Mouse (Mus musculus) C2C12 (cell line): ENCODE results near the gene Zfp92. TPM values are rescaled to one million over a fixed set of nuclear protein-coding genes. Genes with fewer than 3 reads are reported as not detected.
"Not testable (repeated sequence)": the region's sequence is repeated elsewhere in the genome, so short reads cannot be mapped to it uniquely, and the experiment has no call there.

Experiments
- H3K27me3 ChIP-seq: one replicate; pipeline ENCODE4 v1.6.1; 2011; ENCODE audit not compliant: control insufficient read depth, insufficient read depth, insufficient read length
- H3K36me3 ChIP-seq: one replicate; pipeline ENCODE4 v1.6.1; 2011; ENCODE audit not compliant: control insufficient read depth, insufficient read depth
- H3K4me3 ChIP-seq: one replicate; pipeline ENCODE4 v1.5.1; 2011; ENCODE audit warnings: mild to moderate bottlenecking, control low read depth; ENCODE audit not compliant: poor library complexity, insufficient read depth, severe bottlenecking
- H3K79me2 ChIP-seq: one replicate; pipeline ENCODE4 v1.6.1; 2011; ENCODE audit not compliant: control insufficient read depth, insufficient read depth
- H3K79me3 ChIP-seq: one replicate; pipeline ENCODE4 v1.6.1; 2011; ENCODE audit warnings: low read depth, control low read depth
- H3ac ChIP-seq: one replicate; pipeline ENCODE3; 2011; ENCODE audit warnings: low read depth; ENCODE audit not compliant: control insufficient read depth, insufficient read length
- CEBPB ChIP-seq: IDR thresholded peaks from one replicate; pipeline ENCODE4 v1.6.1; 2011; ENCODE audit warnings: low read depth, mild to moderate bottlenecking, control low read depth, moderate library complexity
- CTCF ChIP-seq: IDR thresholded peaks from one replicate; pipeline ENCODE4 v1.5.1; 2011; ENCODE audit not compliant: control insufficient read depth, insufficient read depth, insufficient read length
- FOSL1 ChIP-seq: IDR thresholded peaks from one replicate; pipeline ENCODE4 v1.8.0; 2011; ENCODE audit warnings: mild to moderate bottlenecking, low read length; ENCODE audit not compliant: poor library complexity, insufficient read depth, severe bottlenecking
- MAX ChIP-seq: IDR thresholded peaks from one replicate; pipeline ENCODE4 v1.6.1; 2011; ENCODE audit warnings: mild to moderate bottlenecking, control low read depth
- MYOD1 ChIP-seq: IDR thresholded peaks from one replicate; pipeline ENCODE4 v1.6.1; 2011; ENCODE audit warnings: low read depth; ENCODE audit not compliant: control insufficient read depth, insufficient read length
- MYOG ChIP-seq: IDR thresholded peaks from one replicate; pipeline ENCODE4 v1.6.1; 2011; ENCODE audit not compliant: control insufficient read depth, insufficient read length; ENCODE audit errors: extremely low read depth
- USF1 ChIP-seq: IDR thresholded peaks from one replicate; pipeline ENCODE4 v1.6.1; 2011; ENCODE audit warnings: low read depth, mild to moderate bottlenecking, control low read depth, moderate library complexity
- polyA plus RNA-seq: library from polyadenylated mRNA; unstranded; fragments of >200 nt; fragmentation: generic; extraction: Trizol; gene quantifications from one replicate; pipeline ENCODE4 v1.2.1, GENCODE M21; 2012; ENCODE audit warnings: missing spikeins

The Zfp92 gene
- polyA plus RNA-seq, 1 experiment: 0.02 TPM

GRCm38 (mm10) chrX:73396446-73396845, 14.4 kb upstream of the Zfp92 start:
- H3K27me3 ChIP-seq: peaks cover 25% of the 10 kb centered on the region
- TF ChIP-seq MYOG (no peak), USF1 (no peak), CEBPB (no peak), MYOD1 (no peak), FOSL1 (no peak), CTCF (no peak), MAX (no peak)

GRCm38 (mm10) chrX:73398636-73399035, 12.3 kb upstream of the Zfp92 start, which contains the start of gene Gm18336:
Gene Gm18336, minus strand, starts transcription at chrX:73398736.
- peaks cover 20% of the 10 kb centered on the region for H3K27me3 ChIP-seq
- H3K79me2 ChIP-seq, H3K79me3 ChIP-seq, H3K4me3 ChIP-seq, H3K36me3 ChIP-seq, H3ac ChIP-seq: not testable (repeated sequence)

More at GRCm38 (mm10) chrX:73396446-73396845, 14.4 kb upstream of the Zfp92 start:
- Histone ChIP-seq H3K4me3 (no peak overlapping the region), H3K79me2 (no peaks in the 10 kb centered on the region), H3K36me3 (no peaks in the 10 kb centered on the region), H3ac (no peak overlapping the region), H3K79me3 (no peaks in the 10 kb centered on the region)

GRCm38 (mm10) chrX:73400951-73401350, 9.9 kb upstream of the Zfp92 start:
- no peaks in the 10 kb centered on the region for H3K79me3 ChIP-seq
- TF ChIP-seq USF1 (no peak), MYOD1 (no peak), FOSL1 (no peak), MYOG (no peak), CEBPB (no peak), CTCF (no peak), MAX (no peak)
- H3K36me3 ChIP-seq: no peaks in the 10 kb centered on the region
- H3K4me3 ChIP-seq: no peak overlapping the region
- no peak overlapping the region for H3ac ChIP-seq
- peaks cover 16% of the 10 kb centered on the region for H3K27me3 ChIP-seq
- no peaks in the 10 kb centered on the region for H3K79me2 ChIP-seq

GRCm38 (mm10) chrX:73401616-73402015, 9.3 kb upstream of the Zfp92 start:
- no peak for TF ChIP-seq FOSL1
- TF ChIP-seq MYOD1: no peak
- TF ChIP-seq CTCF: no peak
- TF ChIP-seq MAX: no peak
- TF ChIP-seq CEBPB: no peak
- no peak for TF ChIP-seq USF1
- TF ChIP-seq MYOG: no peak
- no peaks in the 10 kb centered on the region for H3K36me3 ChIP-seq
- no peaks in the 10 kb centered on the region for H3K79me2 ChIP-seq
- H3ac ChIP-seq: no peak overlapping the region
- no peaks in the 10 kb centered on the region for H3K79me3 ChIP-seq
- H3K27me3 ChIP-seq: peaks cover 13% of the 10 kb centered on the region
- no peak overlapping the region for H3K4me3 ChIP-seq

- Histone ChIP-seq H3K79me3 (no peaks in the 10 kb centered on the region), H3ac (no peak overlapping the region), H3K27me3 (peaks cover 5% of the 10 kb centered on the region), H3K79me2 (no peaks in the 10 kb centered on the region), H3K36me3 (no peaks in the 10 kb centered on the region), H3K4me3 (no peak overlapping the region)
- TF ChIP-seq MYOG (no peak), MYOD1 (no peak), MAX (no peak), CTCF (no peak), CEBPB (no peak), FOSL1 (no peak)
Observed at GRCm38 (mm10) chrX:73412767-73413166, 1.9 kb downstream of the Zfp92 start.

GRCm38 (mm10) chrX:73430036-73430435, 19.1 kb downstream of the Zfp92 start:
- TF ChIP-seq USF1 (no peak), MYOD1 (no peak), FOSL1 (no peak), MAX (no peak), CTCF (no peak), MYOG (no peak), CEBPB (no peak)

More at GRCm38 (mm10) chrX:73430036-73430435, 19.1 kb downstream of the Zfp92 start:
- Histone ChIP-seq H3K79me2 (no peaks in the 10 kb centered on the region), H3K27me3 (no peaks in the 10 kb centered on the region), H3K79me3 (no peaks in the 10 kb centered on the region), H3ac (no peak overlapping the region), H3K36me3 (no peaks in the 10 kb centered on the region), H3K4me3 (no peak overlapping the region)
